Mouse (Mus musculus): Measurements from ENCODE around the gene Fbn1.

The Fbn1 gene

GRCm38 (mm10) chr2:125498216-125498615 lies 9.6 kb downstream of the Fbn1 start:
- DNase-seq (ENCODE audit: low spot score in 2 of 2) = no peak

DNA sequence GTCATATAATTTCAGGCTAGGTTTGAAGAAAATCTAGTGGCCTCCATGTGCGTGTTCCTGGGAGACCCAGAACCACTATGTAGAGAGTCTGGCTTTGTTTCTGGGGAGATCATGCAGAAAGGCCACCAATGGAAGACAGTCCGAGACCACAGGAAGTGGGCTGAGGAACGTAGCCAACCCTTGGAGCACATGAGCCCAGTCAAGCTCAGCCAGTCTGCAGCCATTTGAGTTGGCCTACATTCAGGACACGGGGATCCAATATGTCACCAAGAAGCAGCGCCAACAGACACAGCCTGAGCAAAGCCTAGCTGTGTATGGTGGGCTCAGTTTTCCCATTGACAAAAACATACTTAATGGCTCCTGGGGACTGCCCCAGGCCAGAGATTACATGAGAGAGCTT lies 11.1 kb downstream of the Fbn1 start:
- no peak for DNase-seq (ENCODE audit: low spot score in 2 of 2)

DNA sequence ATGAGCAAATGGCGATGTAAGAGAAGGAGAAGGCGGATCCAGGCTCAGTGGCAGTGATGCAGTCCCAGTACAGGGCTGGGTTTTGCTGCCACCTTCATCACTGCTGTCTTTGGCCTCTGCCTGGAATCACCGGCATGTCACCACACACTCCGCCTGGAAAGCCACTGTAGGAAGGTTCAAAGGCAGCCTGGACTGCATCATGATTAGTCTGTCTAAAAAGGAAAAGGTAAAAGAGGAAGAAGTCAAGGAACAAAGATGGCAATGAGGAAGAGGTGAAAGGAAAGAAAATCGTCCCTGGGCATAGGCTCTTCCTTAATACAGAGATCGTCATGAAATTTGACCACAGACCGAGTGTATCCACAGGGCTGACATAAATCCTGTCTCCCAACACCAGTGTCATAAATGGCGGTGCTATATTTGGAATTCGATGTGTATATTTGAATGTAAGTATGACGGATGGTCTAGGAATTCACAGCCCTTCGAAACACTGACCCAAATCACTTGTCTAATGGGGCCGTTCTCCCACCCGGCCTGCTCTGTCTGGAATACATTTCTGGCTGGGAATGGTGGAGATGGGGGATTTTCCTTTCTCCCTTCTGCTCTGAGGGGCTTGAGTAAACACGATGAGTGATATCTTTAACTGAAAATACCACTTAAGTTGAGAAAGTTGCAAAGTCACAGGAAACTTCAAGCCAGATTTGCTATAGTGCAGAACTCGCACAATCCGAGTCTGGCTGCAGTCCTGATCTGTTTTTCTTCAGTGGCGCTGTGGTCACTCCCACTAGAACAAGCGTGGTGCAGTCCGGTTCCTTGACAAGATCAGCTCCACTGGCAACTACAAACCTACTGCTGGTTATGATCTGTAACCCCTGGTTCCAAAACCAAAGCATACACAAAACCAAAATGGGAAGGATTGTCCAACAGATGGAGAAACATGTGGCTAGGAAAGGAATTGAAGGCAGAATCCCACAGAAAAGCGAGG lies 12.7 kb downstream of the Fbn1 start:
- DNase-seq (ENCODE audit: low spot score in 2 of 2) = no peak

DNA sequence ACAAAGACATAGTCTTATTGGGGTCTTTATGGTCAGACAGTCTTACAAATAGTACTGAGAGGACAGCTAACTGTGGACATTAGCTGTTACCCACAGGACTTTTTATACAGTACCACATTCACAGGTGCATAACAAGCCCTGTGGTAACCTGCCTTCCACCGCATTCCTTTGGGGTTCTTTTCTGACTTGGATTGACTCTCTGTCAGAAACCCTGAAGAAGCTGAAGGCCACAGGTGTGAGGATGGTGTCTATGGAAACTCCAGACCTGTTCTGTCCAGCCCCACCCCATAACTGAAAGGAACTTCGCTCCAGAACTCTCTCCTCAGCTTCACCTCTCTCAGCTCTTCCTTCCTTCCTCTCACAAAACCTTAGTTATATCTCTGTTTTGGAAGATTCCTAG lies 13.5 kb downstream of the Fbn1 start:
- DNase-seq (ENCODE audit: low spot score in 2 of 2) = no peak

DNA sequence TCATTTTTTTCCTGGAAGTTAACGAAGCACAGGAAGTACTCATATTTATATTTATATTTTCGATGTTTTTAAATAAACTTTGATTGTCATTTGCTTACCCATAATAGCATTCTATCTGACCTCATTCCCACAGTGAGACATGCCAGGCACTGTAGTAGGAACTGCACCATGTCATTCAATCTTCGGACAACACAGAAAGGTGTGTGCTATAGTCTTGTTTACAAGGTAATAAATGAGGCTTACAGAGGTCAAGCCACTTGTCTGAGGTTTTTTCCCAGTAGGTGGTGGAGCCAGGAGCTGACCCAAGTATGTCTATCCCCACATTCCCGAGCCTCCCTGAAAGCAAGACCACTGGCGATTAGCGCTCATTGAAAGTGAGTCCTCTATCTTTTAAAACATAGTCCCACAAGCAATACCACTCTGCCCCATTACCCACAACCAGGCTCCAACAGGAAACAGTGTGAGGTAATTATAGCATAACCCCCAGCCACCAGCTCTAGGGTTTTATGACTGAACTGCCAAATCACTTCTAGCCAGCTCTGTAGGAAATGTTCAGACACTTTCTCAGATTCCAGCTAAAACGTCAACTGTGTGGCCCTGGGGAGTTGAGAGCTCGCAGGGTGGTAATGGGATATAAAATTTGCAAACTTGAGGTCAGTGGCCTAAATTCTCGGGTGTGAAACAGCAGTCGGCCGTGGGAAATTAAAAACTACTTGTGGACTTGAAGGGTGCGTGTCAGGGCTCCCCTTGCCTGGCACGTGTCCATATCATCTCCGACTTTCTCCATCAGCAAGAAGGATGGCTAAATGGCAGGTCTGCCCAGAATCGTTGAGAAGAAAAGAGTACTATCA lies 15.5 kb downstream of the Fbn1 start:
- DNase-seq (ENCODE audit: low spot score in 2 of 2) = no peak

GRCm38 (mm10) chr2:125489979-125490378 lies 17.8 kb downstream of the Fbn1 start:
- no peak for DNase-seq (ENCODE audit: low spot score in 2 of 2)

DNA sequence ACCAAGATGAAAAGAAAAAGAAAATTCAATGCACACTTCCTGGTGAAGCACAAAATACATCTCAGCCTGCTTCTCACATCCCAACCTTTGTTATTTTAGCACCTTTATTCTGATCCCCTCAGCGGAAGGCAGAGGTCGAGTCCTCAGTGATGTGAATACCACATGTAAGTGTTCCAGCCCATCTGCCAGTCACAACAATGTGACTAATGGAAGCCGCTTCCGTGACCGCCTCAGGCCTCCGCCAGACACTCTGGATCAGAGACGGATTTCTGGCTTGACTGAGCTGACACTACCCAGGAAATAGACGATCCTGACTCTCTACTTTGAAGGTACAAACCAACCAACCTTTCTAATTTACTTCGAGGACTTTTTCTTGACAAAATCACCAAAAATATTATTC lies 22.9 kb downstream of the Fbn1 start:
- DNase-seq (ENCODE audit: low spot score in 2 of 2) = no peak

DNA sequence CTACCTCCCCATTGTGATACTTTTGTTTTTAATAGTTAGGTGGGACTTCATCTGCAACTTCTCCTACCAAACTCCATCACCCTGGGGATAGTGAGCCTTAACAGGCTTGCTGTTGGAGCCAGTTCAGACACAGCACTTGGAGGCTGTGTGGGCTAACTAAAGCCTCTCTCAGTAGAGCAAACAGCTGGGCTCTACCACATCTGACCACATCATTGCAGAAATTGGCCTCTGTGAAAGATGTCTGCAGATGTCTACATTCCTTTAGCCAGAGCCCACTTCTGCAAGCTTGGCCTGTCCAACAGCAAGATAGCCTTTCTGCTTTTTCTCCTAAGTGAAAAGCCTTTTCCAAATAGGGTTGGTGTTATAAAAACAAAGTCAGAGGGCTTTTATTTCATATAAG lies 23.6 kb downstream of the Fbn1 start:
- DNase-seq (ENCODE audit: low spot score in 2 of 2) = no peak

DNA sequence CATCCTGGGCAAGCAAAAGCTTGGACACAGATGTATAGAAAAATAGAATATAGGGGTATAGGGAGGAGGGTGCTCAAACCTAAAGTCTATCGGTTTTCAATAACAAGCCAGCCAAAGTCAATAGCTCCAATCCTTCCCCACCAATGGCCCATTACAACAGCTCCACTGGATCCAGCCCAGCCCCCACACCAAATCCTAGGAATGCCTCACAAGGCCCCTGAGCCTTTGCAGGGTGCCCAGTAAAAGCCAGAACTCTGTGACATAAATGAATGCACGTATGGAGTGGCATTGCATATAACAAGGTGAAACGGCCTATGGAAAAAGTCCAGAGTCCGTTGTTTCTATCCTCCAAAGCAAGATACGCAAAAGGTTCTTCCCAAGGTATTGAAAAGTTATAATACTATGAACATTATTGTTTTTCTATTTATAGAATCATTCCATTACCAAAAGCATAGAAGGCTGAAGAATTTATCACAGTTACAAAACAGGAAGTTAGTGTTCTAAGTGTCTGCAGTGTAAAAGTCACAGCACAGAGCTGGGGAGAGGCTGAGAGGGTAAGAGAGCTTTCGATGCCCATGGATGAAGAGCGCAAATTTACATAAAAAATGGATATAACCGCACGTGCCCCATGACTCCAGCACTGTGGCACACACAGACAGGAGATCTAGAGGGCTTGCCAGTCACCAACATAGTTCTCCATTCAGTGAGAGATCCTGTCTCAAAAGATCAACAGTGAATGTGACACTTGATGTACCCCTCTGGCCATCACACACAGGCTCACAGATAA lies 26.1 kb downstream of the Fbn1 start:
- no peak for DNase-seq (ENCODE audit: low spot score in 2 of 2)

DNA sequence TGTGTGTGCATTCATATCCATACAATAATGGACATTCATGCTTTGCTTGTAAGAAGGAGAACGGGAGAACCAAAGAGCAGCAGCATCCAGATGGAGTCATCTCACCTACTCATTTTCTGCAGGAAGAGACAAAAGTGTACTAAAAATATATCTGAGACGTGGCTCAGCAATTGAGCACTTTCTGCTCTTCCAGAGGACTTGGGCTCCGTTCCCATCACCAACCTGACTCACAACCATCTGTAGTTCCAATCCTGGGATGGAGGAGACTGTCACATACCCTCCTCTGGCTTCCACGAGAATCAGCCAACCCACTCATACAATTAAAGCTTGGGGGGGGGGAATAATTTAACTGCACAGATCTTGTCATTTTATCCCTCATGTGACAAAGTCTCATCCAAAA lies 26.7 kb downstream of the Fbn1 start:
- peak in 1 of 2 experiments; percentile 33 for DNase-seq (ENCODE audit: low spot score in 2 of 2)

- DNase-seq (ENCODE audit: low spot score in 2 of 2) = no peak
These were observed 27.7 kb downstream of the Fbn1 start for GRCm38 (mm10) chr2:125480057-125480456.

- no peak for DNase-seq (ENCODE audit: low spot score in 2 of 2)
These were observed 29.1 kb downstream of the Fbn1 start for GRCm38 (mm10) chr2:125478705-125479104.

DNA sequence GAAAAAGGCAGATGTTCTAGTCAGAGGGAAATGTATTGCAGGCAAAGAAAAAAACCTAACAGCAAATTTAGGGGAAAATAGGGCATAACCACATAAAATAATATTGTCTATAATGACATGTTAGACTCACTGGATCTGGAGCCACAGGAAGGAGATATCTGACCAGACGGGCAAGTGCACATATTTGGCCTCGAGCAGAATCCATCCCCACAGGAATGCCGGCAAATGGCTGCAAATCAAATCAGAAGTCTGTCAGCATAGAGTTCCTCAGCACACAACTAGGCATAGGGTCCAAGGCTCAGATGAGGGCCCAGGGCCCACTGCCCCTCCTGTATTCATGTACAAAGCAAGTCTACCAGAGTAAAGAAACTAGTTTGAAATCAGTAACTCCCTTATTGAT lies 30.4 kb downstream of the Fbn1 start:
- DNase-seq (ENCODE audit: low spot score in 2 of 2) = no peak

- DNase-seq (ENCODE audit: low spot score in 2 of 2) = no peak
These were observed 31.6 kb downstream of the Fbn1 start for GRCm38 (mm10) chr2:125476231-125476630.

GRCm38 (mm10) chr2:125474690-125475089 lies 33.1 kb downstream of the Fbn1 start:
- no peak for DNase-seq (ENCODE audit: low spot score in 2 of 2)

GRCm38 (mm10) chr2:125473228-125473627 lies 34.6 kb downstream of the Fbn1 start:
- DNase-seq (ENCODE audit: low spot score in 2 of 2) = no peak

DNA sequence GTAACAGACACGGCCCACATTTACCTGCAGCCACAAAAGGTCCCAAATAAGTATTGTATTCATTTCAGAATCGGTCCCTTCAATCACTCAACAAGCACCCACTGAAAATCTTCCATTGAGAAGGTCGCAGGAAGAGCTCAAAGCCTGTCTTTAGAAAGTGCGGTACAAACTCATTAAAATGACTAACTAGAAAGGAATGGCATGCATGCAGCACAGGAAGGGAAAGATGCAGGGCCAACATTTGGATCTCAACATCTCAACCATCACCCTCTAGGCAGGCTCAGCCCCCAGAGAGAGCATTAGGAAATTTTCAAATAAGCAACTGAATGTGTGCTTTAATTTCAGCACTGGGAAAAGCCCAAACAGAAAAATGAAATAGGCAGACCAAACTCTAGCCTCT lies 36.1 kb downstream of the Fbn1 start:
- no peak for DNase-seq (ENCODE audit: low spot score in 2 of 2)

DNA sequence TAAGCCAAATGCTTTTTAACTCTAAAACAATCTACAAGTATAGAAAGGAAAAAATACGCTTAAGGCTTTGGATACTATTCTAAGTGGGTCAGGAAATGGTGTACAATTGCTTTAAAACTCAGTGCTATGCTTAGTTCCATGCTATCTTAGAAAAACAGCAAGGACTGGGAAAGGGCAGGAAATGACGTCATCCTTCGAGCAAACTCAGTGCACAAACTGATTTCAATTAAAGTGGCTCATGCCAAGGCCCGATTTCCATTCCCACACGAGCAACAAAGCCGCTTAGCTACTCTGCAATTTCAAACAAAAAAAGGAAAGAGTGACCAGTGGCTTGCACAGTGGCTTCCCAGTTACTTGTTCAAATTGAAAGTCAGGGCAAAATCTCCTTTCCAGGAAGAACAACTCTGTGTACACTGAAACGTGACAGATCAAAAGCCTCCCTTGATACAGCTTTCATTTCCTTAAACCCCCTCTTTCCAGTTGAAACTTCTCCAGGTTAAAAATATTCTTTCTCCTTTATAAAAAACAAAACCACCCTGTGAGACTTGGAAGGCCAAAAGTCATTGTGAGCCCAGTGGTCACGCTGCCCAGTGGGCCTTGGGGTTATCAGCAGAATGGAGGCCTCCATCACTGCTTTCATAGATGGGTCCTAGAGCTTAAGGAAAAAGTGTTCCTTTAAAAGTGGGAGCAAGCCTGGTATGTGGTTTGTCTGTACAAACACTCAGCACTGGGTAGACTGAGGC lies 37.1 kb downstream of the Fbn1 start:
- DNase-seq (ENCODE audit: low spot score in 2 of 2) = no peak

- DNase-seq (ENCODE audit: low spot score in 2 of 2) = no peak
These were observed 43.8 kb downstream of the Fbn1 start for GRCm38 (mm10) chr2:125464036-125464435.

DNA sequence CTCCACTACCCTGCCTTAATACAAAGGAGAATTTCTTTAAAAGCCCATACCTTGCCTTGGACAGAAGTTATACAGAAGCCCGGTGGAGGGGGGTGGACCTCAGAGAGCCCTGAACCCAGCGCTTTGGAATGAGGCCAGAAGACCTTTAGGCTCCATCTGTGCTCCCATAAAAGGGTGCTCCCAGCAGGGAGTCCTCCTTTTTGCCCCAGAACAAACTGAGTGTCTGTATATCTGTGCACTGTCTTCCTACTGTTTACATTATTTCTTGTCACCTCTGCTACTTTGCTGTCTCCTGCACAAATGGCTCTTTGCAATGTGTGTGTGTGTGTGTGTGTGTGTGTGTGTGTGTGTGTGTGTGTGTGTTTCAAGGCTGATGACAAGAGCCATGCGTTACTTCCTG lies 48.7 kb downstream of the Fbn1 start:
- no peak for DNase-seq (ENCODE audit: low spot score in 2 of 2)

Measured in frontal cortex, postnatal 25 days (tissue).